Mouse (Mus musculus) fat pad, adult 2 months (tissue): Measurements from ENCODE around the gene Spef2.
"Not testable (repeated sequence)": the region's sequence is repeated elsewhere in the genome, so short reads cannot be mapped to it uniquely, and the experiment has no call there.

Experiments used
- DNase-seq: peaks from one replicate; pipeline ENCODE4 v3.0.0-alpha.2; 2011; ENCODE audit warnings: low read depth, low spot score; ENCODE audit errors: extremely low read depth

Gene Spef2

GRCm38 (mm10) chr15:9677343-9678036, 71.2 kb downstream of the Spef2 start:
- DNase-seq = no peak

- DNase-seq = no peak
Observed at GRCm38 (mm10) chr15:9668575-9668974, 80.1 kb downstream of the Spef2 start.

- not testable (repeated sequence) for DNase-seq
Observed at GRCm38 (mm10) chr15:9664948-9665347, 83.7 kb downstream of the Spef2 start.

- no peak for DNase-seq
Observed at GRCm38 (mm10) chr15:9661215-9661614, 87.5 kb downstream of the Spef2 start.

- DNase-seq = no peak
Observed at GRCm38 (mm10) chr15:9634471-9634870, 114.2 kb downstream of the Spef2 start.

GRCm38 (mm10) chr15:9631657-9632056, 117.0 kb downstream of the Spef2 start:
- DNase-seq = no peak

GRCm38 (mm10) chr15:9629660-9630059, 119.0 kb downstream of the Spef2 start:
- DNase-seq = no peak

GRCm38 (mm10) chr15:9624619-9625018, 124.0 kb downstream of the Spef2 start:
- DNase-seq = no peak

- DNase-seq = no peak
Observed at GRCm38 (mm10) chr15:9608177-9608576, 140.5 kb downstream of the Spef2 start.

GRCm38 (mm10) chr15:9600088-9600455, 148.6 kb downstream of the Spef2 start:
- no peak for DNase-seq

- no peak for DNase-seq
Observed at GRCm38 (mm10) chr15:9599382-9600087, 149.1 kb downstream of the Spef2 start.

GRCm38 (mm10) chr15:9596298-9597060, 152.2 kb downstream of the Spef2 start:
- no peak for DNase-seq

- DNase-seq = no peak
Observed at GRCm38 (mm10) chr15:9589939-9590338, 158.7 kb downstream of the Spef2 start.

- DNase-seq = no peak
Observed at GRCm38 (mm10) chr15:9580470-9581280, 168.0 kb downstream of the Spef2 start.

- DNase-seq = no peak
Observed at GRCm38 (mm10) chr15:9577303-9577702, 171.4 kb downstream of the Spef2 start.

- no peak for DNase-seq
Observed at GRCm38 (mm10) chr15:9574796-9575195, 173.9 kb downstream of the Spef2 start.

- no peak for DNase-seq
Observed at GRCm38 (mm10) chr15:9573361-9573760, 175.3 kb downstream of the Spef2 start.

GRCm38 (mm10) chr15:9572664-9573063, 176.0 kb downstream of the Spef2 start:
- DNase-seq = no peak

- DNase-seq = no peak
Observed at GRCm38 (mm10) chr15:9571896-9572295, 176.8 kb downstream of the Spef2 start.

- DNase-seq = no peak
Observed at GRCm38 (mm10) chr15:9567316-9567715, 181.4 kb downstream of the Spef2 start.

- peak; percentile 57 for DNase-seq
Observed at GRCm38 (mm10) chr15:9565396-9565795, 183.3 kb downstream of the Spef2 start.
